Mouse (Mus musculus) spleen, postnatal 4 days (tissue): Measurements from ENCODE around the gene Ccdc65.
A peak's percentile ranks its signal among the peaks of the same experiment; 100 is the strongest.
"Not testable (repeated sequence)": the region's sequence is repeated elsewhere in the genome, so short reads cannot be mapped to it uniquely, and the experiment has no call there.

Experiments
- DNase-seq, 2 experiments: peaks; one replicate each; pipeline ENCODE4 v3.0.0; 2022; ENCODE audit warnings: low spot score in 2 of 2

Ccdc65 gene

DNA sequence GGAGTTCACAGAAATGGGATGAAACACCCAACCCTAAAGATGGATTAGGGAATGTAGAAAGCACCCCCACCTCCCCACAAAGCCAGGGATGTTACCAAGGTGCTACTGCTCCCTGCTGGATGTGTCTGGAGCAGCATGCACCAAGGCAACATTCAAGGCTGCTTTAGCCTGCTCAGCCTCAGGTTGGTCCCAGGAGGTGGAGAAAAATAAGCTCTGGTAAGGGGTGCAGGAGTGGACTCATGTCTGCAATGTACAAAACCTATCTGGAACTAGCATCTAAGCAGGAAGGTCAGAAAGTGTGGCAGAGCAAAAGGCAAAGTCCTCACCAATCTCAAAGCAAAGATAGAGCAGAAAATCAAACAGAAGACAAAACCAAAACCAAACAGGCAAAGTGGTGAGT lies 29.9 kb downstream of the Ccdc65 start:
- peak in 1 of 2 experiments; percentile 77 for DNase-seq

DNA sequence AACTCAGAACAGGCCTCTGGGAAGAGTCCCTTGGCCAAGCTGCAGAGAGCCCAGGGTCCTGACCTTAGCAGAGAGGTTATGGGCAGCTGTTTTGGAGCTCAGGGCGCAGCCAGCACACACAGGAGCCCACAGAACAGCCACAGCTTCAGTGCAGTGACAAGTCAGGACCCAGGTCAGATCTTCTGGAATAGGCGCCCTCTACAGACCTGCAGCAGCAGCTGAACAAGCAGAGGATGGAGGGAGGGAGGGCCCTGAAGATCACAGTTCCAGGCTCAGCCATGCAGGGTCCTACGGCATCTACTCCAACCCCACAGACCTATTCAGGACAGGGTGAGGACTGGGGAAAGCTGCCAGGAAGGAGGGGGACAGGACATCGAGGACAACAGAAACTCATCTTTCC lies 30.8 kb downstream of the Ccdc65 start:
- DNase-seq, result no peak

DNA sequence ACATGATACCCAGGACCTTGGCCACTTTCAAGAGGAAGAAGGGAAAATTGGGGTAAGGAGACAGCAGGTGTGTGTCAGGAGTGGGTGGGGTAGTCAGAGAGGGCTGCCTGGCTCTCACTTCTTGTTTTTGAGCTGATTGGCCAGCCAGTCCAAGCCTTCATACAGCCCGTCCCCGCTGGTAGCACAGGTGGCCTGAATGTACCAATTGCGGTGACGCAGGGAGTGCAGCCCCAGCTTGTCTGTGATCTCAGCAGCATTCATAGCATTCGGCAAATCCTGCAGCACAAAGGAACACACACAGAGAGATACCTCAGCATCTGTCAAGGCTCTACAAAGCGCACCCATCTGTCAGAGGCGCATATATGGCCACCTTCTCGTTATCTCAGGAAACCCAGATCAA lies 32.2 kb downstream of the Ccdc65 start:
- no peak for DNase-seq

DNA sequence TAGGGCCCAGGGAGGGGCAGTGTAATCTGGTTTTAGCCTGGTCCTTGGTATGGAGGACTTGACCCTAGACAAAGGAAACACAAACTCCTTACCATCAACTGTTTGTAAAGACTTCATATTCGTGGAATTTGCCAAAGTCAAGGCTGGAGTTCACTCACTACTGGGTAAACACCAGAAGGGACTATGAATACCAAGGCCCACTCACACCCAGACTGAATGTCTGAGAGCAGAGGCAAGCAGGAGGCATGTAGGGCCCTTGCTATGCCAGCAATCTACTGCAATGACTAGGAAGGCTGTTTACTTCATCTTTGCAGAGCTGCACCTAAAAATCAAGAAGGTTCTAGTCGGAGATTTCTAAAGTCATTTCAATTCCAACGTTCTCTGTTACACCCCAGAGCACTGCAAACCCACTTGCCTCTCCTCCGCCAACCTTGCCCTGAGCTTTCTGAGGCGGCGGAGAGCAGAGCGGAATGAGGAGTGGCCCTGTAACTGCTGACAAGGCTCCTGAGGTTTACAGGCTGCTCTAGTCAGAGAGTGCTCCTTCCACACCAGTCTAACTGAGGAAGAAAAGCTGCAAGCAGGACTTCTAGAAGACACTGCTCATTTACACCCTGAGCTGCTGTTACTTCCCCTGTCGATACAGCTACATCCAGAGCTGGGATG lies 34.9 kb downstream of the Ccdc65 start:
- no peak for DNase-seq

GRCm38 (mm10) chr15:98743863-98744262 lies 35.9 kb downstream of the Ccdc65 start:
- not testable (repeated sequence) for DNase-seq

GRCm38 (mm10) chr15:98746344-98746965 lies 38.4 kb downstream of the Ccdc65 start:
- no peak for DNase-seq

- no peak for DNase-seq
These were observed 39.3 kb downstream of the Ccdc65 start for GRCm38 (mm10) chr15:98747296-98747695.

DNA sequence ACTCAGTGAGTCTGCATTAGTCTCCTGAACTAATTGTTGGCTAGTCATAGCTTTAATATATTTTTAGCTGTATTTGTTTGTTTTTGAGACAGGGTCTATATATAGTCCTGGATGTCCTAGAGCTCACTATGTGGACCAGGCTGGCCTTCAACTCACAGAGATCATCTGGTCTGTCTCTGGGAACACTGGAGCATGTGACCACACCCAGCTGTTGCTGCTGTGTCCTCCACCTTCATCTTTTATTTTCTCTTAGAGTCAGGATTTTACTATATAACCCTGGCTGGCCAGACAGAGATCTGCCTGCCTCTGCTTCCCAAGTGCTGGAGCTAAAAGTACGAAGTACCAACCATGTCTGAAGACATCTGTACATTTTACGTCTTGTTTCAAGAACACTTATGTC lies 41.1 kb downstream of the Ccdc65 start:
- no peak for DNase-seq

DNA sequence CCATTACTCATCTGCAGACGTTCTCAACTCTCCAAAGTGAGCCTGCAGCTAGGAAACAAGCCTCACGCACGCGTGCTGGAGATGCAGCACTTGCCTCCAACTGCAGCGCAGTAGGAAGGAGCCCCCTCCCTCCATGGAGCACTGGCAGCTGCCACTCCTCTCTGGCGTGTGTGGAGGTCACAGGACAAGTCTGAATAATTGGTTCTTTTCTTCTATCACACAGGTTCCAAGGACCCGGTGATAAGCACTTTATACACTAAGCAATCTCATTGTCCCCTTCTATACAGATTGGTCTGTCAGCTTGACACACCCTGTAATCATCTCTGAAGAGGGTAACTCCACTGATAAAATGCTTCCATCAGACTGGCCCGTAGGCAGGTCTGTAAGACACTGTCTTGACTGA lies 45.0 kb downstream of the Ccdc65 start:
- DNase-seq, result no peak

DNA sequence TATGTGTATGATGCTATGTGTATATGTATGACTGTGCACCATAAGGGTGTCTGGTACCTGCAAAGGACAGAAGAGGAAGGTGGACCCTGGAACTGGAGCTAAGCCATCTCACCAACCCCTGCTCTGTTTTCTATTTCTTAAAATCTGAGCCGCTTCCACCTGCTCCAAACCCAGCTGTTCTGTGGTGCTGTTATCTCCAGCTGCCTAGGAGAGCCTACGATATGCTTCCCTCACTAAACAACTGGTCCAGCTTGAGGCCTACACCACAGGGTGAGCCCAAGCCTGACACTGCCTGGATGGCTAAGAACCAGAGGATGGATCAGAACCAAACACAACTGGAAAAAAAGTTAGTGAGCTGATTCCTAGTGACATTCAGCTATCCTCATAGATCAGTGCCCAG lies 46.1 kb downstream of the Ccdc65 start:
- no peak for DNase-seq

DNA sequence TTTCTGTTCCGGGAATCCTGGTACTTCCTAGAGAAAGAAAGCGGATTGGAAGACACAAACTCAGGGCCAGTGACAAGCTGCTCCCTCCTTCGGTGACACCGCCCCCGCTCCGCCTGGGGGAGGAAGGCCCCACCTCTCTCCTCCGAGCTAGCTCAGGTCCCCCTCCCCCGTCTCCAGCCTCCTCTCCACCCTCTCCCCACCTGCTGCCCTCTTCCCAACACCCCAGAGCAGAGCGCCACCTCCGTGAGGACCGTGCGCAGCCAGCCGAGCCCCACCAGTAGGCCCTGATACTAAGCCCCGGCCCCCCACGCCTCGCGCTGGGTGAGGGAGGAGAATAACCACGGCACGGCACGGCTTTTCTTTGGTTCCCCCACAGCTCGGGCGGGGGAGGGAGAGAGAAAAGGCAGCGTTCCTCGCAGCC lies 54.2 kb downstream of the Ccdc65 start:
- peak; percentile 52 to 78 for DNase-seq

- peak; percentile 90 to 96 for DNase-seq
These were observed 54.9 kb downstream of the Ccdc65 start, which contains the start of gene Arf3 for GRCm38 (mm10) chr15:98762670-98763529. Gene Arf3, minus strand, starts transcription at chr15:98763214.

- DNase-seq, result no peak
These were observed 57.9 kb downstream of the Ccdc65 start for GRCm38 (mm10) chr15:98765929-98766328.

- DNase-seq, result no peak
These were observed 60.3 kb downstream of the Ccdc65 start for GRCm38 (mm10) chr15:98768259-98768658.

- DNase-seq, result no peak
These were observed 63.9 kb downstream of the Ccdc65 start for GRCm38 (mm10) chr15:98771813-98772425.

DNA sequence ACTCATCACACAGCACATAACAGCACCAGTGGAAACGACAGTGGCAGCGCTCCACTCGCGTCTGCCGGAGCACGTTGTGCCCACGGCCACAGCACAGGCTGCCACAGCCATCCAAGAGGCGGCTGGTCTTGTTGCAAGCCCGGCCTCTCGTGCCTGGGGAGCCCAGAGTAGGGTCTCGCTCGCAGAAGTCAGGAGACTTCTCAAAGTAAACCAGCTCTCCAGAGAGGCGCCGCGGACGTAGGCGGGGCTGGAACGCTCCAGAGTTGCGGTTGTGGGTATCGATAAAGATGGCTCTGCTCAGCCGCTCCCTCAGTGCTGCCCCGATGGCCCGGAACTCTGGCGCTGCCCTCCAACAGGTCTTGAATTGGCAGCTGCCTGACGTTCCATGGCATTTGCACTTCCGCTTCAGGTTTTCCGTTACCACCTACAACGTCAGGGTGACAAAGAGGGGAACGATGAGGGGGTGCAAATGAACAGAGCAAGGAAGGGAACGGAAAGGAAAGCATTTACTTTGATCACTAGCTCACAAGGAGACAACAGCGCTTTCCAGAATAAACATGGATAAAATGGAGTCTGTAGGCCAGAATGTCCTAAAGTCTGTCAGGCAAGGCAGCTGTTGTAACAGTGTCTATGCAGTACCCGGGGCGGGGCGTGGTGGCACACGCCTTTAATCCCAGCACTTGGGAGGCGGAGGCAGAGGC lies 64.7 kb downstream of the Ccdc65 start:
- DNase-seq, result no peak
